Mouse (Mus musculus) lung, embryonic 16.5 days (tissue): ENCODE results near the gene Adgrv1. TPM values are rescaled to one million over a fixed set of nuclear protein-coding genes. Genes with fewer than 3 reads are reported as not detected.

Experiments
- ATAC-seq: fragments of 200-750 bp; cut with Nextera tagmentation; 2 replicates; pipeline ENCODE4 v1.8.0; 2017; ENCODE audit warnings: low read depth, mild to moderate bottlenecking, moderate library complexity
- H3K27ac ChIP-seq: fragments of 300-500 bp; sonication (generic); 2 replicates; pipeline ENCODE4 v1.5.1; 2014; ENCODE audit warnings: mild to moderate bottlenecking, control low read depth, low read length
- H3K27me3 ChIP-seq: fragments of 300-500 bp; sonication (generic); 2 replicates; pipeline ENCODE4 v1.6.1; 2014; ENCODE audit warnings: low read depth, low read length, mixed read lengths; ENCODE audit not compliant: control insufficient read depth, insufficient read depth
- H3K36me3 ChIP-seq: fragments of 300-500 bp; sonication (generic); 2 replicates; pipeline ENCODE4 v1.6.1; 2014; ENCODE audit warnings: low read length; ENCODE audit not compliant: control insufficient read depth, insufficient read depth
- H3K4me1 ChIP-seq: fragments of 300-500 bp; sonication (generic); replicated peaks from 2 replicates; pipeline ENCODE4 v1.6.1; 2014; ENCODE audit warnings: low read length, mixed read lengths; ENCODE audit not compliant: control insufficient read depth, insufficient read depth
- H3K4me2 ChIP-seq: fragments of 300-500 bp; sonication (generic); 2 replicates; pipeline ENCODE4 v1.6.1; 2014; ENCODE audit warnings: low read depth, low read length, control low read depth
- H3K4me3 ChIP-seq: fragments of 300-500 bp; sonication (generic); 2 replicates; pipeline ENCODE4 v1.5.1; 2014; ENCODE audit warnings: mild to moderate bottlenecking, low read length, control low read depth
- H3K9ac ChIP-seq: fragments of 300-500 bp; sonication (generic); 2 replicates; pipeline ENCODE4 v1.6.1; 2014; ENCODE audit warnings: low read length, control low read depth
- H3K9me3 ChIP-seq: fragments of 300-500 bp; sonication (generic); 2 replicates; pipeline ENCODE4 v1.6.1; 2016; ENCODE audit warnings: low read length; ENCODE audit not compliant: control insufficient read depth
- WGBS: fragments of 180-500 bp; shearing (Covaris S2); extraction: QIAGEN DNeasy Blood & Tissue Kit; methylation state at CpG from one replicate; pipeline ENCODE4 v1.1.7; 2014; 5-methylcytosine and 5-hydroxymethylcytosine counted together
- polyA plus RNA-seq: library from polyadenylated mRNA; unstranded; fragments of >200 nt; fragmentation: Nextera tagmentation; extraction: Ambion mirVana; gene quantifications from 2 replicates; pipeline ENCODE4 v1.2.1, GENCODE M21; 2015

Gene Adgrv1
- polyA plus RNA-seq, 1 experiment from 2014 or later: 1.3 TPM

DNA sequence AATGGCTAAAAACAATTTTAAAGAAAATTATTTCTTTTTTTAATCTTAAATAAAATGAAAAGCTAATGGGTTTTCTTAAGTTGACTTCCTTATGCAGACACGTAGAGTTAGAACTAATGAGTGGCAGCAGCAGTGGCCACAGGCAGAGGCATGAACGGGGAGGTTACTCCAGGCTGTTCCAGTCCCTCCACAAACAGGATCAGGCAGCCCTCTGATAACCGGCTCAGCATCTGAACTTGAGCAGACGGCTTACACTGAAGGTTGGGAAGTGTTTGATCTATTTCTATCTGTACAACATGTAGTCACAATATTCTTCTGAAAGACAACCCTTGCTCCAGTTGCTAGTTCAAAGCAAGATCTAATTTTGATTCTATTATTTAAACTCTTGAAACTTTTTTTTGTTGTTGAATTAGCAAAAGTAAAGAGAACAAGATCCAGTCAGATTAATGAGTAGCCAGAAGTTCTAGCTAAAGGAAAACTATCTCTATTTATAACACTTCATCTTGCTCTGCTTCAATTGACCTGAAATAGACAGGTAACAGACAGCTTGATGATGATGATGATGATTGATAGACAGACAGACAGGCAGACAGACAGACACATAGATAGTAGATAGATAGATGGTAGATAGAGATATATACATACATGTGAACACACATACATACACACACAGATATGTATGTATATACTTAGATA lies 265.1 kb downstream of the Adgrv1 start:
- Histone ChIP-seq H3K27ac (no peak overlapping the region), H3K4me1 (no peaks in the 10 kb centered on the region), H3K4me3 (no peak overlapping the region), H3K27me3 (no peaks in the 10 kb centered on the region), H3K9ac (no peak overlapping the region), H3K36me3 (no peaks in the 10 kb centered on the region), H3K4me2 (no peak overlapping the region), H3K9me3 (no peaks in the 10 kb centered on the region)
- ATAC-seq: no peak
- 47% methylated on average over 4 of the region's 4 CpGs for WGBS

DNA sequence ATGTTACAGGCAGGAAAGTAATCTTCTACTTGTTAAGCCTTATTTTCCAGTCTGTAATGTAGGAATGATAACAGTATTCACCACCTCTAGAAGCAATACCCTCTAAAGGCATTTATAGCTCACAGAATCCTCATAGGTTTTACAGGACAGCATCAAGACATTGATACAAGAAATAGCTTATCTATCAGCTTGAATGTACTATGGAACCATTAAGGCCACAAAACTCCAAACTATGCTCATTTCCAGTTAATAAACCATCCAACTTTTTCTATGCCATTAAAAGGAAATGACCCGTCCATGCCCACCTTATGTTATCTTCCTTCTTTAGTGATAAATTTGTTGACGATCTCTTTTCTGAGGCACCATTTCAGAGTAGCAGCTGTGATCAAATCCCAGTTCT lies 272.6 kb downstream of the Adgrv1 start:
- Histone ChIP-seq H3K36me3 (no peaks in the 10 kb centered on the region), H3K4me1 (no peaks in the 10 kb centered on the region), H3K9me3 (no peaks in the 10 kb centered on the region), H3K4me2 (no peak overlapping the region), H3K9ac (no peak overlapping the region), H3K27me3 (no peaks in the 10 kb centered on the region), H3K4me3 (no peak overlapping the region), H3K27ac (no peak overlapping the region)
- no peak for ATAC-seq
- 75% methylated on average over 2 of the region's 2 CpGs for WGBS

DNA sequence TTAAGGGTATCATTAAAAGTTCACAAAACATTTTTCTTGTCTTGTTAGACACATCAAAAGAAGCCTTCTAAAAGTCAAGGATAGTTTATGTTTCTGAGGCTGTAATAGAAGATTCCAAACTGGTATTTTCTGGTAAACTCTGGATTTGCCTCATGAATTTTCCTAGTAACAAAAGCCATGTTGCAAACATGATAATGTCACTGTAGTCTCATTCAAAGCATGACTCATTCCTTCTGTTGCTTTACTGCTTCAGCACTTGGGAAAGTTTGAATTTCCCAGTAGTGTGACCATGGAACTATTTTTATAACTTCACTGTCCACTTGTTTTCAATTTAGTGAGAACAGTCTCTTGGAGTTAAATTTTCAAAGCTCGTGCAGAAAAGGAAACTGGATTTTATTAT lies 274.2 kb downstream of the Adgrv1 start:
- no peak overlapping the region for H3K4me2 ChIP-seq
- H3K36me3 ChIP-seq: no peaks in the 10 kb centered on the region
- ATAC-seq: no peak
- no peaks in the 10 kb centered on the region for H3K27me3 ChIP-seq
- H3K9ac ChIP-seq: no peak overlapping the region
- no peaks in the 10 kb centered on the region for H3K4me1 ChIP-seq
- WGBS: 67% methylated on average over 1 of the region's 1 CpGs
- H3K4me3 ChIP-seq: no peak overlapping the region
- H3K9me3 ChIP-seq: no peaks in the 10 kb centered on the region
- no peak overlapping the region for H3K27ac ChIP-seq

DNA sequence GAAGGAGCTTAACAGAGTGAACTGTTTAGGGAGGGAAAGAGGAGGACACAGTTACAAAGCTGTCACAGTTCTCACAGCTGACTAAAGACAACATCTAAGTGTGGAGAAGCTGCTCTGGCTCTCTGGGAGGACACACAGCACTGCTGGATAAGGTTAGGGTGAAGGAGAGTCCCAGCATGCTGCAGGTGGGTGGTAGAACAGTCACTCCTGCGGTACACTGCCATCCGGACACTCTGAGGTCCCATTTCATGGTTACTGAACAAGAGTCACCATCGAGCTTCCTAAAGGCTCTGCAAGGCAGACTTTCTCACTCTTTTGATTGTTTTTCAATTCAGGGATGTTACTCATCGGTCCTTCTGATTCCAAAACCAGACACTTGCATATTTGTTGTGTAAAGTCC lies 274.6 kb downstream of the Adgrv1 start:
- Histone ChIP-seq H3K9ac (no peak overlapping the region), H3K4me2 (no peak overlapping the region), H3K4me1 (no peaks in the 10 kb centered on the region), H3K36me3 (no peaks in the 10 kb centered on the region), H3K9me3 (no peaks in the 10 kb centered on the region), H3K27ac (no peak overlapping the region), H3K4me3 (no peak overlapping the region), H3K27me3 (no peaks in the 10 kb centered on the region)
- WGBS: 72% methylated on average over 4 of the region's 4 CpGs
- no peak for ATAC-seq

DNA sequence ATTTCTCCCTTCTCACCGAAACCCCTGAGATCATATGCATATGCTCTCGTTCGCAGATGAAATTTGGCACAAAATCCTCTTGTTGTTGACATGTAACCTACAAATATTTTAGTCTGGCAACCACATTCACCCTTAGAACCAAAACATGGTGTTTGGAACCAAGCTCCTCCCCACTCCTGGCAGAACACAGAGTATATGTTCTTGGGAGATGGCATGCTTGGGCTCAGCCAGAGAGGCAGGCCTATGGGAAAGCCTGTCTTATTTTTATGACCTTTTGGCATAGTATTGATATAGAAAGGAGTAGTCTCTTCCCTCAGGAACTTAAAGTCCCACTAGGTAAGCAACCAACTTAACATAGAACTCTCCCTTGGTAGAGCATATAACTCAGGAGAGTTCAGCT lies 275.7 kb downstream of the Adgrv1 start:
- WGBS: 67% methylated on average over 3 of the region's 3 CpGs
- no peak overlapping the region for H3K9ac ChIP-seq
- ATAC-seq: no peak
- H3K4me3 ChIP-seq: no peak overlapping the region
- no peaks in the 10 kb centered on the region for H3K4me1 ChIP-seq
- no peak overlapping the region for H3K27ac ChIP-seq
- no peaks in the 10 kb centered on the region for H3K9me3 ChIP-seq
- no peaks in the 10 kb centered on the region for H3K36me3 ChIP-seq
- H3K27me3 ChIP-seq: no peaks in the 10 kb centered on the region
- no peak overlapping the region for H3K4me2 ChIP-seq

DNA sequence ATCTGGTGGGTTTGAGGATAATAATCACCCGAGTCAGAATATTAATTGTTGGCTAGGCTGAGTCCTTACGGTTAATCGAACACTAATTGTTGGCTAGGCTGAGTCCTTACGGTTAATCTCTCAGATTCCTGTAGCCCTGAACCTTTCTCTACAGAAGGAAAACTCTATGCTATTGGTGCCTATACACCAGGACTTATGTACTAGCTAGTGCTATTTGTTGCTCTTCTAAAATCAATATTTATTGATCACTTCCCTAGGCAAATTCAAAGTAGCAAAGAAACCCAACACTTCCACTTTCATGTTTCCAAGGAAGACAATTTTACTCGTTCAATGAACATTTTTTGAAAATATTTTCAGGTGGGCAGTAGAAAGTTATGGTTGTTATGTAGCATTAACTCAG lies 278.4 kb downstream of the Adgrv1 start:
- Histone ChIP-seq H3K36me3 (no peaks in the 10 kb centered on the region), H3K4me1 (peaks cover 8% of the 10 kb centered on the region; the same call in 1 of the 2 replicates), H3K9ac (no peak overlapping the region), H3K27ac (no peak overlapping the region), H3K4me2 (no peak overlapping the region), H3K27me3 (no peaks in the 10 kb centered on the region), H3K4me3 (no peak overlapping the region), H3K9me3 (no peaks in the 10 kb centered on the region)
- WGBS: 87% methylated on average over 5 of the region's 5 CpGs
- no peak for ATAC-seq

DNA sequence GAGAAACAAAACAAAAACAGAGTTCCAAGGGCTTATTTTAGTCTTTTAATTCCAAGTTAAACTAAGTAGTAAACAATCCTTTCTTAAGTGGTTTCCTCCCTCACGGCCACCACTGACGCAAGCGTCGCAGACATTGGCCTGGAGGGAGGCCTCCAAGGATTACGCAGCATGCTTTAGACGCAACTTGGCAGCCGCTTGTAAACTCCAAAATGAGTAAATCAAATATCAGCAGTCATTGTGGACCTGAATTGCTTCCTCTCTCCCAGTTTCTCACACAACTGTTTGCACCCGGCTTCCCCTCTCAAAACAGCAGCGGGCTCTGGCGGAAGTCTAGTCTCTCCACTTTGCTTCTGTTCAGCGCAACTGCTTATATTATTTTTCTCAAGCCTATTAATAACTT lies 280.7 kb downstream of the Adgrv1 start:
- Histone ChIP-seq H3K27me3 (no peaks in the 10 kb centered on the region), H3K36me3 (no peaks in the 10 kb centered on the region), H3K9ac (no peak overlapping the region), H3K27ac (peak overlapping the region; percentile 89), H3K9me3 (no peaks in the 10 kb centered on the region), H3K4me1 (peaks cover 8% of the 10 kb centered on the region; the same call in 1 of the 2 replicates), H3K4me2 (peak overlapping the region; percentile 61; the same call in 1 of the 2 replicates), H3K4me3 (no peak overlapping the region)
- WGBS: 19% methylated on average over 11 of the region's 11 CpGs
- peak; percentile 91 for ATAC-seq

DNA sequence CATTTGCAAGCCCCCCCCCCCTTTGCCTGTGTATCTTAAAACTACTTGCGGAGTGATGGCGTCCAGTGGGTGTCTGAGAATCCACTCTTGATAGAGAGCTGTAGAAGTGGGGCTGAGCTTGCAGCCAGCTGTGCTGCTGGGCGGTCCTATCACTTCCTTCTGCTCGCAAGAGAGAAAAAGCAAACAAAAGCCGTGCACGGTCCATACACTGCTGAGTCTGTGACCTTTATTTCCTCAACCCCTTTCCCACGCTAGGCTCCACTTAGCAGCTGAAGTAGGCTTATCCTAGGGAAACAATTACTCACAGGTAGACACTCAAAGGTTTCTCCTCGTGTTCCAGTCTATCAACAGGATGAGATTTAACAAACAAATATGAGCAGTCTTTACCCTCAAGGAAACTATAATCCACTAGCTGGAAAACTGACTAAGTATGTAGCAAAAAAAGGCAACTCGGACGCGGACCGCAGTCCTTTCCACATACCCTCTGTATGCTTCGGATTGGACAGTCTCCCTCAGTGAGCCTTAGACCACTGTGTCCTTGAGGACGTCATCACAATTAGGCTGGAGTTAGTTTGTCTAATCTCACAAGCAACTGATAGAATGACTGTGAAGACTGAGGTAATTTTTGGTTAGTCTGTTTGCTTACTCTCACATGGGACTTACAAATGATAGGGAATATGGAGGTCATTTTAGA lies 281.3 kb downstream of the Adgrv1 start:
- 13% methylated on average over 14 of the region's 14 CpGs for WGBS
- peak overlapping the region; percentile 32 for H3K4me3 ChIP-seq

DNA sequence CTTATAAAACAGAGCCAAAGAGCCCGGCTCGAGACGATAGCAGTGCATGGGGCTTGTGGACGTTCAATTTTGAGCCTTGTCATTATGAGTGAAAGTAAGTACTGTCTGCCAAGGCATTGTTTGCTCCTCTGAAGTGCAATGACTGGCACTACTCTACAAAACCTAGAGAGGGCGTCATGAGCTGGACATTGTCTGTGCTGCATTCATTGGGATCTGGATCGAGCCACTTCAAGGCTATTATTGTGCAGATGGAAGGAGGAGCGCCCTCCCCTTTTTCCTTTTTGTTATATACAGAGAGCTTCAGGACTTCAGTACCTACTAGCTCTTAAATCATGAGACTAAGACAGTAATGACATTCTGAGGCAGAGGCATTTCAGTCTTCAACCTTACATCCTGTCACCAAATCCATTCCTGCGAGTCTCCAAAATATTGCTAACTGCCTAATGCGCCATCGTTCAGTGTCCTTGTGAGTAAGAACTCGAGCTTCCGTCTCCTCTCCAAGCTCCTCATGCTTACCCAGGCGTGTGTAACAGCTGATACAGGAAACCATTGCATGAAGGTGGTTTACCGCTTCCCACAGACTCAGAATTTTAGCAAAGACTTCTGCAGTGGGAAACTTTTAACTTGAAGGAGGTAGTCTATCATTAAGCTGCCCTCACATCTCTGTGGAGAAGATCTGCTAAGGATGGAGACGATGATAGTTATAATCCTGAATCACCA lies 285.5 kb downstream of the Adgrv1 start:
- Histone ChIP-seq H3K27me3 (no peaks in the 10 kb centered on the region), H3K4me3 (no peak overlapping the region), H3K27ac (no peak overlapping the region), H3K9ac (no peak overlapping the region), H3K4me2 (no peak overlapping the region), H3K9me3 (no peaks in the 10 kb centered on the region), H3K36me3 (no peaks in the 10 kb centered on the region), H3K4me1 (peaks cover 8% of the 10 kb centered on the region; the same call in 1 of the 2 replicates)
- 82% methylated on average over 15 of the region's 15 CpGs for WGBS
- no peak for ATAC-seq

More for the DNA sequence above, 281.3 kb downstream of the Adgrv1 start:
- Histone ChIP-seq H3K27me3 (no peaks in the 10 kb centered on the region), H3K4me2 (peak overlapping the region; percentile 61), H3K9me3 (no peaks in the 10 kb centered on the region), H3K9ac (peak overlapping the region; percentile 39), H3K27ac (peak overlapping the region; percentile 89), H3K36me3 (no peaks in the 10 kb centered on the region), H3K4me1 (peaks cover 8% of the 10 kb centered on the region; the same call in 1 of the 2 replicates)
- peak; percentile 93 for ATAC-seq
